Mouse (Mus musculus) retina, postnatal 7 days (tissue): ENCODE measurements at regions not wholly inside any gene's neighbourhood (a gene's known extent, or its start where the extent isn't known, plus 50 kb on each side); places are given as distances from the start of the nearest gene placed in this dataset.
"Not testable (repeated sequence)": the region's sequence is repeated elsewhere in the genome, so short reads cannot be mapped to it uniquely, and the experiment has no call there.

Source experiments
- DNase-seq: peaks from one replicate; pipeline ENCODE4 v3.0.0-alpha.2; 2012; ENCODE audit warnings: low read depth, low spot score

- no peak for DNase-seq
Observed at GRCm38 (mm10) chr2:99470856-99471465, 803.9 kb upstream of the Gm10800 start.

- DNase-seq: no peak
Observed at GRCm38 (mm10) chr2:99431254-99431653, 764.2 kb upstream of the Gm10800 start.

GRCm38 (mm10) chr2:99430511-99430910 is 763.4 kb upstream of the Gm10800 start:
- DNase-seq: peak; percentile 5

- no peak for DNase-seq
Observed at GRCm38 (mm10) chr2:99421622-99422021, 754.5 kb upstream of the Gm10800 start.

- DNase-seq: no peak
Observed at GRCm38 (mm10) chr2:99409483-99409882, 742.4 kb upstream of the Gm10800 start.

GRCm38 (mm10) chr2:99379746-99380145 is 712.6 kb upstream of the Gm10800 start:
- DNase-seq: no peak

GRCm38 (mm10) chr2:99363651-99364050 is 696.5 kb upstream of the Gm10800 start:
- DNase-seq: not testable (repeated sequence)

GRCm38 (mm10) chr2:99329166-99329565 is 662.1 kb upstream of the Gm10800 start:
- no peak for DNase-seq
